Mouse (Mus musculus) cortical plate, adult 2 months (tissue): ENCODE results near the gene Rgs6.

Source experiments
- CTCF ChIP-seq: fragments of 200-500 bp; IDR thresholded peaks from 2 replicates; pipeline ENCODE4 v1.5.1; 2011; ENCODE audit warnings: mild to moderate bottlenecking, control low read depth, low read length; ENCODE audit not compliant: insufficient read depth; ENCODE audit errors: extremely low read depth
- POLR2A ChIP-seq: fragments of 200-500 bp; IDR thresholded peaks from 2 replicates; pipeline ENCODE4 v1.6.1; 2011; ENCODE audit warnings: mild to moderate bottlenecking, low read length, control low read depth; ENCODE audit not compliant: insufficient read depth; ENCODE audit errors: extremely low read depth

- TF ChIP-seq CTCF: no peak
- TF ChIP-seq POLR2A: no peak
Observed at GRCm38 (mm10) chr12:82588017-82588416, at the start of gene Rgs6.
